Mouse (Mus musculus): ENCODE results near the gene Castor1. TPM values are rescaled to one million over a fixed set of nuclear protein-coding genes. Genes with fewer than 3 reads are reported as not detected.

Castor1 gene
- total and polyA plus RNA-seq, 3 experiments, result 4.5 to 8.4 (median 8.2) TPM

GRCm38 (mm10) chr11:4186486-4187317, 31.3 kb upstream of the Castor1 start, which contains the start of gene Tbc1d10a:
TSS of gene Tbc1d10a (plus strand) at chr11:4186789.
- no peak for TF ChIP-seq POLR2AphosphoS5 (IDR thresholded peaks at IDR 0.05; ENCODE audit: insufficient replicate concordance, low read depth, low read length)
- TF ChIP-seq CTCF (IDR thresholded peaks at IDR 0.05; ENCODE audit: low read depth, low read length), result no peak
- no peak for TF ChIP-seq GATA1 (IDR thresholded peaks at IDR 0.05; ENCODE audit: borderline replicate concordance, low read length)
- no peak for TF ChIP-seq TAL1 (conservative IDR thresholded peaks at IDR 0.05; ENCODE audit: low read depth, low read length)
- no peak for TF ChIP-seq GATA2 (IDR thresholded peaks at IDR 0.05; ENCODE audit: borderline replicate concordance, low read depth, low read length)
- H3K4me1 ChIP-seq (ENCODE audit: insufficient read depth, low read depth, low read length), result peaks cover 30% of the 10 kb centered on the region
- ATAC-seq (ENCODE audit: extremely low read depth, insufficient number of reproducible peaks, low FRiP score, poor library complexity, severe bottlenecking) (peak; percentile 99), DNase-seq (ENCODE audit: low spot score) (peak; percentile 99)
- H3K9me3 ChIP-seq (replicated peaks), result no peaks in the 10 kb centered on the region
- H3K4me3 ChIP-seq (ENCODE audit: low read depth, low read length), result peak within 1 kb of the TSS; percentile 89
- H3K36me3 ChIP-seq (replicated peaks), result peaks cover 62% of the 10 kb centered on the region
- no peaks in the 10 kb centered on the region for H3K27me3 ChIP-seq (ENCODE audit: insufficient read depth, low read length)

GRCm38 (mm10) chr11:4187318-4187700, 30.7 kb upstream of the Castor1 start:
- peaks cover 62% of the 10 kb centered on the region for H3K36me3 ChIP-seq (replicated peaks)
- peaks cover 30% of the 10 kb centered on the region for H3K4me1 ChIP-seq (ENCODE audit: insufficient read depth, low read depth, low read length)
- DNase-seq (ENCODE audit: low spot score) (peak; percentile 11), ATAC-seq (ENCODE audit: extremely low read depth, insufficient number of reproducible peaks, low FRiP score, poor library complexity, severe bottlenecking) (no peak)
- no peaks in the 10 kb centered on the region for H3K27me3 ChIP-seq (ENCODE audit: insufficient read depth, low read length)
- H3K9me3 ChIP-seq (replicated peaks), result no peaks in the 10 kb centered on the region
- TF ChIP-seq GATA1 (IDR thresholded peaks at IDR 0.05; ENCODE audit: borderline replicate concordance, low read length) (no peak), TAL1 (conservative IDR thresholded peaks at IDR 0.05; ENCODE audit: low read depth, low read length) (no peak), CTCF (IDR thresholded peaks at IDR 0.05; ENCODE audit: low read depth, low read length) (no peak), POLR2AphosphoS5 (IDR thresholded peaks at IDR 0.05; ENCODE audit: insufficient replicate concordance, low read depth, low read length) (no peak), GATA2 (IDR thresholded peaks at IDR 0.05; ENCODE audit: borderline replicate concordance, low read depth, low read length) (no peak)
- H3K4me3 ChIP-seq (ENCODE audit: low read depth, low read length), result peak overlapping the region; percentile 89

- no peaks in the 10 kb centered on the region for H3K9me3 ChIP-seq (replicated peaks)
- H3K36me3 ChIP-seq (replicated peaks), result peaks cover 60% of the 10 kb centered on the region
- H3K27me3 ChIP-seq (ENCODE audit: insufficient read depth, low read length), result no peaks in the 10 kb centered on the region
- DNase-seq (ENCODE audit: low spot score), result no peak
- no peak overlapping the region for H3K4me3 ChIP-seq (ENCODE audit: low read depth, low read length)
- ATAC-seq (ENCODE audit: extremely low read depth, insufficient number of reproducible peaks, low FRiP score, poor library complexity, severe bottlenecking), result no peak
- peaks cover 30% of the 10 kb centered on the region for H3K4me1 ChIP-seq (ENCODE audit: insufficient read depth, low read depth, low read length)
- TF ChIP-seq TAL1 (conservative IDR thresholded peaks at IDR 0.05; ENCODE audit: low read depth, low read length), result no peak
- no peak for TF ChIP-seq POLR2AphosphoS5 (IDR thresholded peaks at IDR 0.05; ENCODE audit: insufficient replicate concordance, low read depth, low read length)
- TF ChIP-seq CTCF (IDR thresholded peaks at IDR 0.05; ENCODE audit: low read depth, low read length), result no peak
- TF ChIP-seq GATA2 (IDR thresholded peaks at IDR 0.05; ENCODE audit: borderline replicate concordance, low read depth, low read length), result no peak
- no peak for TF ChIP-seq GATA1 (IDR thresholded peaks at IDR 0.05; ENCODE audit: borderline replicate concordance, low read length)
These were observed 28.8 kb upstream of the Castor1 start for GRCm38 (mm10) chr11:4189182-4189581.

- peaks cover 74% of the 10 kb centered on the region for H3K36me3 ChIP-seq (replicated peaks)
- no peak for TF ChIP-seq TAL1 (conservative IDR thresholded peaks at IDR 0.05; ENCODE audit: low read depth, low read length)
- TF ChIP-seq GATA2 (IDR thresholded peaks at IDR 0.05; ENCODE audit: borderline replicate concordance, low read depth, low read length), result no peak
- TF ChIP-seq GATA1 (IDR thresholded peaks at IDR 0.05; ENCODE audit: borderline replicate concordance, low read length), result no peak
- DNase-seq (ENCODE audit: low spot score) (no peak), ATAC-seq (ENCODE audit: extremely low read depth, insufficient number of reproducible peaks, low FRiP score, poor library complexity, severe bottlenecking) (no peak)
- no peaks in the 10 kb centered on the region for H3K27me3 ChIP-seq (ENCODE audit: insufficient read depth, low read length)
- peaks cover 34% of the 10 kb centered on the region for H3K4me1 ChIP-seq (ENCODE audit: insufficient read depth, low read depth, low read length)
- no peak overlapping the region for H3K4me3 ChIP-seq (ENCODE audit: low read depth, low read length)
- no peaks in the 10 kb centered on the region for H3K9me3 ChIP-seq (replicated peaks)
These were observed 27.3 kb upstream of the Castor1 start for GRCm38 (mm10) chr11:4190677-4191076.

GRCm38 (mm10) chr11:4192757-4193156, 25.3 kb upstream of the Castor1 start:
- DNase-seq (ENCODE audit: low spot score), result no peak
- no peak for ATAC-seq (ENCODE audit: extremely low read depth, insufficient number of reproducible peaks, low FRiP score, poor library complexity, severe bottlenecking)
- no peaks in the 10 kb centered on the region for H3K27me3 ChIP-seq (ENCODE audit: insufficient read depth, low read length)
- H3K9me3 ChIP-seq (replicated peaks), result no peaks in the 10 kb centered on the region
- TF ChIP-seq CTCF (IDR thresholded peaks at IDR 0.05; ENCODE audit: low read depth, low read length), result no peak
- no peak for TF ChIP-seq TAL1 (conservative IDR thresholded peaks at IDR 0.05; ENCODE audit: low read depth, low read length)
- no peak for TF ChIP-seq POLR2AphosphoS5 (IDR thresholded peaks at IDR 0.05; ENCODE audit: insufficient replicate concordance, low read depth, low read length)
- TF ChIP-seq GATA1 (IDR thresholded peaks at IDR 0.05; ENCODE audit: borderline replicate concordance, low read length), result no peak
- no peak for TF ChIP-seq GATA2 (IDR thresholded peaks at IDR 0.05; ENCODE audit: borderline replicate concordance, low read depth, low read length)
- H3K4me3 ChIP-seq (ENCODE audit: low read depth, low read length), result no peak overlapping the region
- H3K4me1 ChIP-seq (ENCODE audit: insufficient read depth, low read depth, low read length), result peaks cover 26% of the 10 kb centered on the region
- H3K36me3 ChIP-seq (replicated peaks), result peaks cover 93% of the 10 kb centered on the region

GRCm38 (mm10) chr11:4193420-4193819, 24.6 kb upstream of the Castor1 start:
- no peak overlapping the region for H3K4me3 ChIP-seq (ENCODE audit: low read depth, low read length)
- no peaks in the 10 kb centered on the region for H3K27me3 ChIP-seq (ENCODE audit: insufficient read depth, low read length)
- no peaks in the 10 kb centered on the region for H3K9me3 ChIP-seq (replicated peaks)
- ATAC-seq (ENCODE audit: extremely low read depth, insufficient number of reproducible peaks, low FRiP score, poor library complexity, severe bottlenecking) (no peak), DNase-seq (ENCODE audit: low spot score) (no peak)
- no peak for TF ChIP-seq POLR2AphosphoS5 (IDR thresholded peaks at IDR 0.05; ENCODE audit: insufficient replicate concordance, low read depth, low read length)
- TF ChIP-seq TAL1 (conservative IDR thresholded peaks at IDR 0.05; ENCODE audit: low read depth, low read length), result no peak
- no peak for TF ChIP-seq GATA1 (IDR thresholded peaks at IDR 0.05; ENCODE audit: borderline replicate concordance, low read length)
- TF ChIP-seq CTCF (IDR thresholded peaks at IDR 0.05; ENCODE audit: low read depth, low read length), result no peak
- H3K36me3 ChIP-seq (replicated peaks), result peaks cover 92% of the 10 kb centered on the region
- peaks cover 20% of the 10 kb centered on the region for H3K4me1 ChIP-seq (ENCODE audit: insufficient read depth, low read depth, low read length)

Data from G1E (cell line).